Mouse (Mus musculus) T-helper 2 cell (primary cell): ENCODE results near the gene Tmem38b.
"Not testable (repeated sequence)": the region's sequence is repeated elsewhere in the genome, so short reads cannot be mapped to it uniquely, and the experiment has no call there.

Source experiments
- in situ Hi-C: fragments of 300-600 bp; cut with MboI, MseI; formaldehyde crosslinking; loops from one replicate; pipeline ENCODE4 v1.15.1; 2025; ENCODE audit warnings: high pct_unique_total_duplicates

Tmem38b gene

DNA sequence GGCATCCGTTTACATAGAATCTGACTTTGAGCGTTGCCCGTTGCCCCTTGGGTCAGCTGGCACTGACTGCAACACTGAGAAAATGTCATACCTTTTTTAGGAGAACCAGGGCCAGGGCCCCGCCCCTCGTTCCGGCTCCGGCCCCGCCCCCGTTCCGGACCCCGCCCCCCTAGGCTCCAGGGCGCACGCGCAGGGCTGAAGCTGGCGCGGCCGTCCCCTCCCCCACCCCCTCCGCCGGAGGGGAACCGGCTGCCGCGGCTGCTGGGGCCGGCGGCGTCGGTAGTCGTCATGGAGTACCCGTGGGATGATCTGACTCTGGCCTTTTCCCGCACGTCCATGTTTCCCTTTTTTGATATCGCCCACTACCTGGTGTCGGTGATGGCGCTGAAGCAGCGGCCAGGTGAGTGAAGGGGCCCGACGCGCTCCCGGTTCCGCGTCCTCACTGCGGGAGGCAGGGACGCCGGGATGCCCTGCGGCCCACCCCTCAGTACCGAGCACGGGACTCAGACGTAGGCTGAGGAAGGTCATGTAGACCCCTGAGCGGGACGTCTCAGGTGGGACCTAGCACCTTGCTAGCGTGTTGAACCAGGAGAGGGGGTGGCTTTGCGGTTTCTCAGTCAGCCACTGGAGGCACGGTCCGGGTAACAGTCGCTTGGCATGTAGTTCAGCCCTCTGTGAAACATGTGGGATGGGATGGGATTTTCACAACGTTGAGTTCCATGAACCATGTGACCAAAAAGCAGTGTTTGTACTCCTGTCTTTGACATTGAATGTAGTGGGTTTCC, at the start of gene Tmem38b:
TSS of gene Tmem38b (plus strand) at position 225 of the 785 bp plus-strand sequence.
- in situ Hi-C loops: no loop called here

GRCm38 (mm10) chr4:53781396-53781795, 44.4 kb upstream of the Tmem38b start:
- in situ Hi-C loops: no loop called here

- in situ Hi-C loops: no loop called here
Observed at GRCm38 (mm10) chr4:53782216-53783070, 43.4 kb upstream of the Tmem38b start.

GRCm38 (mm10) chr4:53785746-53786398, 40.0 kb upstream of the Tmem38b start:
- in situ Hi-C loops: no loop called here

DNA sequence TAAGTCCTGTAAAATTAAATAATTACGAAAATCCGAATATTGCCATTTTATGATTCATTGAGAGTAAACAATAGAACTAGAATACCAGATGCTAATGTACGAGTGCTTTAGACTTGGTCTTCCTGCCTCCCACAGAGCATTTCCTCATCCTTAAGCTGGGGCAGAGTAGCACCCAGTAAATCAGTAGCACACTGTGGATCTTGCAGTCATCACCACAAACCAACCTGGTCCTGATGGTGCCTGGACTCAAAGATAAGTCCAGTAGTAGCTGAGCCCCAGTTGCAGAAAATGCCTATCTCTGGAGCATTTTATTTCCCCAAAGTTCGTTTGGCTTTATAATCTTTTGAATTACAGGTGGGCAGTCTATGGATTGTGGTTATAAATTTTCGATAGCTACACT, 39.0 kb upstream of the Tmem38b start:
- in situ Hi-C loops: no loop called here

GRCm38 (mm10) chr4:53789346-53789745, 36.5 kb upstream of the Tmem38b start:
- in situ Hi-C loops: no loop called here

DNA sequence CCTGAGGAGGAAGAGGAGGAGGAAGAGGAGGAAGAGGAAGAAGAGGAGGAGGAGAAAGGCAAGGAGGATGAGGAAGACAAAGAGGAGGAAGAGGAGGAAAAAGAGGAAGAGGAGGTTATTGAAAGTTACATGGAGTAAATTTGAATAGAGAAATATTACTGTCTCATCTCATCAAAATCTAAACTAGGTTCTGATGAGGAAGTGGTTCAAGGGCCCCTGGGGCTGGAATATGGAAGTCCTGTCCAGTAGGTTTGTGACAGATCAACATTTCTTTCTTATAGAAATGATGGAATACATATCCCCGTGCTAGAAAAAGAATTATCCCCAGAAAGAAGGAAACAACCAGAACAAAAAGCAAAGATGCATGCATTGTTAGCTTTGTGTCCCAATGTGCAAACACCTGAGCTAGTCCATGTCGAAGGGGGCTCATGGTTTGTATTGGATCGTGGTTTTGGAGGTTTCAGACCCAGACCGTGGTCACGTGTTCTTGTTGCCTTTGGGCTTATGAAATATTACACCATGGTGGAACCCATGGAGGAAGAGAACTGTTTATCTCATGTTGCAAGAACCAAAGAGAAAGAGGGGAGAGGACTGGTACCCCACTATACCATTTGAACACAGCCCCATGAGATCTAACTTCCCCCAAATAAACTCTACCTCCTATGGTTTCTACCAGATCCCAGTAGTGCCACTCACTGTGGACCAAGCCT, 31.4 kb upstream of the Tmem38b start:
- in situ Hi-C loops: no loop called here

DNA sequence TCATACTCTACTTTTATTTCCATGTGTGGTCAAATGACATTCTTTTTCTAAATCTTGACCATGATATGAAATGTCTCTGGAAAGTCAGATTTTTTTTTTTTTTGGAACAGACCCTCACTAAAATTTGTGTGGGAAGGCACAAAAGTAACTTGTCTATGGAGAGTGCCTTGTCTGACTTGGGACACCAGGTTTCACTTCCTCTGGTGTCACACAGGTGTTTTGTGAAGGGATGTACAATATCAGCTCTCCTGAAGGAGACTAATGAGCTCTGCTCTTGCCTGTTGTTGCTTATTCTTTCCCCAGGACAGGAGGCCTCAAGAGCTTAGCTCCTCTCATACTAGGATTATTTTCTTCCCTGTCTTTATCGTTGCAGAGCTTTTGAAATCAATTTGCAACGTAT, 30.8 kb upstream of the Tmem38b start:
- in situ Hi-C loops: no loop called here

- in situ Hi-C loops: no loop called here
Observed at GRCm38 (mm10) chr4:53795706-53796105, 30.1 kb upstream of the Tmem38b start.

GRCm38 (mm10) chr4:53796865-53797772, 28.7 kb upstream of the Tmem38b start:
- in situ Hi-C loops: no loop called here

- in situ Hi-C loops: no loop called here
Observed at GRCm38 (mm10) chr4:53798896-53799676, 26.8 kb upstream of the Tmem38b start.

DNA sequence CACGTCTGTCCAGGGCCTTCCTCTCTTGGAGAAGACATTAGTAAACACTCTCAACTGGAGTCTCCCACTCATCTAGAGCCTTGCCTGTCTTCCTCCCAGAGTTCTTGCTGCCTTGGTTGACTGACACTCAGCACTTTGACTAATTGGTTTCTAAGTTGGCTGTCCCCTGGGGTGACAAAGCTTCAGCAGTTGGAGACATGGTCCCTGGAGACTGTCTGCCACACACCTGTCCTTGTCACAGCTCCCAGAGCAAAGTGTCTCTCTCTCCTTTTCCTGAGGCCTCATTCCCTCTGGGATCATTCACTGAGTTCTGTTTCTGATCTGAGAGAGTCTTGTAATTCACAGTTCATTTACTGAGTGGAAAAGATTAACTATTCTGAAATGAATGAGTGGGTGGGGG, 26.1 kb upstream of the Tmem38b start:
- in situ Hi-C loops: no loop called here

DNA sequence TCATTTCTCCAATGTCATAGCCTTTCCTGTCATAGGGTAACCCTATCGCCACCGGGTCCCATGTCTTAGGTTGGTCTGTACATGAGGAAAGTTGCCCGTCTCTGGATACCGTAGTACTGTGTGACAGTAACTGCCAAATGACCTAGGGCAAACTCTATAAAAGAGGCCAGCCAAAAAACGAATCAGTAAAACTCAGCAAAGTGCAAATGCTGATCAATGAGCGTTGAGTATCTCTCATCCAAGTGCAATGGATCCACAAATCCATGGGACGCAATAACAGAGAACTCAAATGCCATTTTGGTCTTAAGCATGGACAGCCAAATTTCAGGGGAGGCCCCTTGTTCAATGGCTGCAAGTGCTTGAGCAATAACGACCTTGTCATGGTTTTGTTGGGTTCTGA, 22.2 kb upstream of the Tmem38b start:
- in situ Hi-C loops: not testable (repeated sequence)

DNA sequence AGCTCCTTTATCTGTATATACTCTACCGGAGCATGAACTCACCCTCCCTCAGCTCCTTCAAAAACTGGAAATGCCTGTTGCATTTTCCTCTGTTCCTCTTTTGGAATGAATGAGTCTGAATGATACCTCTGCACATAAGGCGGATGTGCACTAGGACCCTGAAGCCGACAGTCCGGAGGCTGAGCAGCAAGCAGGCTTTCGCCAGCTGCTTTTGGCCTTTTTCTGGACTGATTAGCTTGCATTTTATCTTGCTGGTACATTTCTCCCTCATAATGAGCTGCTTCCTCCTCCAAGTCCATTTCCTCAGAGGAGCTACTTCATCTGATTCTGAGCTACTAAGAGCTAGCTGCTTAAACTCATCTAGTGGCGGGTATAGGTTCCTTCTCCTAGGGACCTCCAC, 19.4 kb upstream of the Tmem38b start:
- in situ Hi-C loops: not testable (repeated sequence)

GRCm38 (mm10) chr4:53818320-53818719, 7.5 kb upstream of the Tmem38b start:
- in situ Hi-C loops: no loop called here

- in situ Hi-C loops: no loop called here
Observed at GRCm38 (mm10) chr4:53823697-53824096, 2.1 kb upstream of the Tmem38b start.

- in situ Hi-C loops: no loop called here
Observed at GRCm38 (mm10) chr4:53824831-53825230, 1.0 kb upstream of the Tmem38b start.

DNA sequence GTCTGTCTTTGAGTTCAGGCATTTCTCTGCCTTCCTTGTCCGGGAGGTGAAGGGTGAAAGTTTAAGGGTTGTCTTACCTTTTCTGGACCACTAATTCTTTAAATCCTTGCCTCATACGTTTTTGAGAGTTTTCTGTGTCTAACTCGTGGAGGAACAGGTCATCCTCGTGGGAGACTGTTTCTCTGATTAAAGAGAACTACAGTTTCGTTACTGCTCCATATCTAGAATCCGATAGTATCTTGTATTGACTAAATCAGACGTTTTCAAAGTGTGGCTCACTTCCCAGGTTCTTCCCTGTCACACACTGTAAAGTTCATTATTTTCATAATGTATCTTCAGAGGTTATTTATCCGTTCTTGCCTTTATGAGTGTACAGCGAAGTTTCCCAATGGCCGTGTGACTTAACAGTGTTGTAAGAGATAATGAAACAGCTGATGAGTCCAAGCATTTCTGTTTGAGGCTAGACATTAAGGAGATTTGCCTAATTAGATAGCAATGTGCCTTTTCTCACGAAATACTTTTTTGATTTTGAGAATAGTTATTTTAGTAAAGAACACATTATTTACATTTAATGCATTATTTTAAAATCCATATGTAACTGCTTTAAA, 900 bp downstream of the Tmem38b start:
- in situ Hi-C loops: no loop called here

DNA sequence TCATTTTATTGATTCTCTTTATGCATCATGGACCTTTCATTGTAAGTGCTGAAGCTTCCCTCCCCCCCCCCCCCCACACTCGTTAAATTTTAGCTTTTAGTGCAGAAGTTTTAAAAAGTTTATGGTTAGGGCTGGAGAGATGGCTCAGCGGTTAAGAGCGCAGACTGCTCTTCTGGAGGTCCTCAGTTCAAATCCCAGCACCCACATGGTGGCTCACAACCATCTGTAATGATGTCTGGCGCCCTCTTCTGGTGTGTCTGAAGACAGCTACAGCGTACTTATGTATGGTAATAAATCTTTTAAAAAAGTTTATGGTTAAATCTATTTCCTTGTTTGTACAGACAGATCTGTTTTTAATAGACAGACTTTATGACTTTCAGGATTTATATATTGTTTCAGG, 2.0 kb downstream of the Tmem38b start:
- in situ Hi-C loops: no loop called here
